Mouse (Mus musculus) left cerebral cortex, adult 18-20 months (tissue): ENCODE data around the gene Hsf5. TPM values are rescaled to one million over a fixed set of nuclear protein-coding genes. Genes with fewer than 3 reads are reported as not detected.
A peak's percentile ranks its signal among the peaks of the same experiment; 100 is the strongest.

Source experiments
- DNase-seq, 2 experiments: peaks; one replicate each; pipeline ENCODE4 v3.0.0; 2021 to 2022; ENCODE audit warnings: low spot score in 2 of 2, mixed read lengths in 1 of 2
- total RNA-seq, 2 experiments: library from RNA; stranded (reverse); gene quantifications; 2 replicates each; pipeline ENCODE4 v1.2.3; 2021

Hsf5 gene
- total RNA-seq, 2 experiments from 2014 or later, result 0.49 to 0.58 TPM

DNA sequence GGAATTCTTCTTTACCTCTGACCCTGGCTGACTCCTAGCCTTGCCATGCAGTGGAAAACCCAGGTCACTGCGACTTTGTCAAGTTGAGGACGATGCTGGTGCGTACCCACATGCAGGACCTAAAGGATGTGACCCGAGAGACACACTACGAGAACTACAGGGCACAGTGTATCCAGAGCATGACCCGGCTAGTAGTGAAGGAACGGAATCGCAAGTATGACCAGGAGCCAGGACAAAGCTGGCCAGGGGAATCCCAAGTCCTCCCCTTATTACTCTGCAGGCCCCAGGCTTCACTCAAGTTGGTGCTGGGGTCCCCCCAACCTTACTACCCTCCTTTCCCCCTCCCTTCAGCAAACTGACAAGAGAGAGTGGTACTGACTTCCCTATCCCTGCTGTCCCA, 27.4 kb upstream of the Hsf5 start:
- DNase-seq, result no peak

DNA sequence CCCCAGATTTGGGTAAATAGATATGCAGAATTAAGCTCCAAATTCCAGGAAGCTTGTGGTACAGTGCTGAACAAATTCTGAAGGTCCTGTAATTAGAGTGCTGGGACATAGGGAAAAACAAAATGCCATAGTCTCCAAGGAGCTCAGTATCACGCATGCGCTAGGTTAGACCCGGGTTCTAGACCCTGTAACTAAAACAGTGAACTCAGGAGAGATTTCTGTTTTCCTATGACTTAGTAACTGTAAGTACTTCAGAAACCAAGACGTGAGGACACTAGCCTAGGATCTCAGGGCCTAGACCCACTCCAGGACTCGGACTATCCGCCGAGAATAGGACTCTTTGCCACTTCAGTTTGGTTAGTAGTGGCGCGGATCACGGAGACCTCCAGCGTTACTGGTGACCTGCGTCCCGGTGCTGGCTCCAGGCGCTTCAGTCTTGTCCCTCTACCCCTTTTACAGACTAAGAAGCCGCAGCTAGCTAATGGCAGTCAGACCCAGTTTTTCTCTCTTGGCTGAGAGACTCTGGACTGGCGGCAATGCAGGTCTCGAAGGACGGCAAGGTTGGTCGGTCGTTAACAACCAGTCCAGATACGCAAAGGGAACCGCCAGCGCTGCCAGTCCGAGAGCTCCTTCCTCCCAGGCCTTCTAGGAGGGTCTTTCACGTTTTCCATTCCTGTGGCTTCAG, 26.0 kb upstream of the Hsf5 start:
- DNase-seq, result no peak

DNA sequence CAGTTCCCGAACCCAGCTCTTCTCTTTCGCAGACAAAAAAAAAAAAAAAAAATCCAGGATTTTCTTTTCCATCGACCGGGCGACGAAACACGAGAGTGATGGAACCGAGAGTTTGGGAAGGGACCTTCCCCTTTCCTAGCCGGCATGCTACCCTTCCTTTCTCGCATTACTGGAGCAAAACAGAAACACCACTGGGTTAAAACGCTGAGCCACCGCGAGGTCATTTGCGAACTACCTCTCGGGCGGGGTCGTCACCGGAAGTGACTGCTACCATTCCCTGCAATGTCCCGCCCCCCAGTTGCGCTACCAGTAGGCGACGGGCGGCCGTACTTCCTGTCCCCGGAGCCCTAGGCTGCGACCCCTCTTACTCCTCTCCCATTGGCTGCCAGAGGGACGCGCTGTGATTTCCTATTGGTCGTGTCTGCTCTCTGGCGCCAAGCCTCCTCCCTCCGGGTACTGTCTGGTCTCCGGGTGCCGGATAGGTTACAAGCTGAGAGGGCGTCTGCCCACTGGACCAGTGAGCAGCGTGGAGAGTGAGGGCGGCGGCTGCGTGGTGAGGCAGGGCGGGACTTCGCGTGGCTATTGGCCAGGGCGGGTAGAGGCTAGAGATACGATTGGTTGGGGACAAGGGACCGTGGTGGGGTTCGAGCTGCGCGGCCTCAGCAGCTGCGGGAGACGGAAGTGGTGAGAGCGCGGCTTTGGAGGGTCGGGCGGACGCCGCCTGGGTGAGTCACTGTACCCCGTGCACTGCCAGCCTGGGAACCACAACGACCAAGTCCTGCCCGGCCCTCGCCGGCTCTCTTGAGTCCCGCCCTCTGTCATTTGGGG, 25.2 kb upstream of the Hsf5 start, which contains the start of gene Mtmr4:
Gene Mtmr4 (plus strand): TSS at position 637 of the 828 bp plus-strand sequence.
- peak; percentile 98 to 100 for DNase-seq

DNA sequence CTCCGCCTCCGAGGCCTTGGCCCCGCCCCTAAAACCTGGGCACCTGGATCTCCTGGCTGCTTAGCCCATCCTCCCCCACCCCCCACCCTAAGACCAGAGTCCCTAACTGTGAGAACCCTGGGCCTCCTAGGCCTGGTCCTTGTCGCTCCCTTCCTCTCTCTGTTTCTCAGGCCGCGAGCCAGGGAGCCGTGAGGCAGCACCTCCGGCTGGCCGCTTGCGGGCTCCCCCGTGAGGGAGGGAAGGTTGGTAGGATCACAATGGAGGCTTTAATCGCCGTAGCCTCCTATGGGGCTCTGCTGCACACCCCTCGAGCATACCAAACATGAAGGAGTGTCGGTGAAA, 24.6 kb upstream of the Hsf5 start:
- no peak for DNase-seq

DNA sequence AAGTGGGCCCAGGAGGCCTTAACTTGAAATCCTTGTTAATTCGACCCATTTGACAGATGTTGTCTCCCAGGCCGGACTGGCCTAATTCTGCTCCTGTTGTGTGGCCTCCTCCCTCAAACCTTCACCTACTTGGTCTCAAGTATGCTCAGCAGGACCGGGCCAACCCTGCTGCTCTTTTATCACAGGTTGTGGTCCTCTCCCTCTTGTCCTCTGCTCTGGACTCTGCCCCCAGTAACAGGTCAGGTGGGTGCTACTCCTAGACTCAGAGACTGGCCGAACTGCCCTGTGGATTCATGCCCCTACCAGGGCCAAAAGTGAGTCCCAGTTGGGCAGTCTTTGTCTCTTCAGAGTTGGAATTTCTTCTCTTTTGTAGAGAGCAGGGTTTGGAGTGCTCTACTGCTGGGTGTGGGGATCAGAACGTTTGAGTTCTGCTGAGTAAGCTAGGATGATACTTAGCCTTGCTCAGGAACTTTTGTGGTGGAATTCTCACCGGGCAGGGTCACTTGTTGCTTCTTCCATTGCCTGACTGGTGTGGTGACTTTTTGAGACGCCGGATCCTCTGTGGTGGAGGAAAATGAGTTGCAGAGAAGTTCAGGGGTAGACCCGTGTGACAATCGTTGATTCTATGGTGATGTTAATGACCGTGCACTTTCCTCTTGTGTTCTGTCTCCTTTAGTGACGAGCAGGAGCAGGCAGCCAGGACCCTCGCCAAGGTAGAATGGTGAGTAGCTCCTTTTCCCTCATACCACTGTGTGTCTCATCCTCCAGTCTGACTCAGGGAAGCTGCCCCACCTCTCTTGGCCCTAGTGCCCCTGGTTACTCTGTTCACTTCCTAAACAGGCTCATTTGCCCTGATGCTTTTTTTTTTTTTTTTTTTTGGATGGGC, 24.0 kb upstream of the Hsf5 start:
- DNase-seq, result no peak

DNA sequence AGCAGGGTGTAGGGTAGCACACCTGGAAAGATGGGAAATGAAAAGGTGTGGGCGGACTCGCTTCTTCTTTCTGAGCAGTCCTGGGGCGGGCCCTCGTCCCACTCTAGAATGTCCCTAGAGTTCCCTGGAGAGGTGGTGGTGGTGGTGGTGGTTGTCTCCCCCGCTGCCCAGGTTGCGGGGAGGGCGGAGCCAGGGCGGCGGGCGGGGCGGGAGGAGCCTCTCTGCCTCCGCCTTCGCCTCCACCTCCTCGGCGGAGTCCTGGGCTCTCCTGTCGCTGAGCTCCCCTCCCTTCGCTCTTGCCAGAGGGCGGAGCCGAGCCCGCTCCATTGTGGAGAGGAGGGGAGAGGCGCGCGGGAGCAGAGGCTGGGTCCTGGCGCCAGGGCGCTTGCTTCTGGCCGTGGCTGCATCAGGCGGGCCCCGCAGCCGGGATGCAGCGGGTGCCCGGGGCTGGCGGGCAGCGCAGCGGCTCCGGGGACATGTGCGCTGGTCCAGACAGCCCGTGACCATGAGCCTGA, 21.6 kb upstream of the Hsf5 start:
- DNase-seq, result peak; percentile 80 to 89

DNA sequence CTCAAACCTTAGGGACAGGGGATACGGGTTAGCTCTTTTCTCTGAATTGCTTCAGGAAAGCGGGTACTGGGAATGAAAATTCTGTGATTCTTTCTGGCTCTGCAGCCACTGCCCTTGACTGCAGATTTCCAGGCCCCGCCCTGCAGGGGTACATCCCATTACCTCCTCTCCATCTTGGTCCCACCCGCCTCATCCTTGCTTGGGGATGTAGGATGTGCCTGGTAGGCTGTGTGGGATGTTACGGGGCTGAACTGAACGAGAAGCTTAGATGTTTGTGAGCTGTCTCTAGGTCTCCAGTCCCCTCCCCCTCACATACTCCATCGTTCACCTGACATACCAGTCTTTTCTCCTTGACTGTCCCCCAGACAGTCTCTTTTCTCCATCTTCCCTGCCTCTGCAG, 21.0 kb upstream of the Hsf5 start:
- DNase-seq, result peak in 1 of 2 experiments; percentile 51

DNA sequence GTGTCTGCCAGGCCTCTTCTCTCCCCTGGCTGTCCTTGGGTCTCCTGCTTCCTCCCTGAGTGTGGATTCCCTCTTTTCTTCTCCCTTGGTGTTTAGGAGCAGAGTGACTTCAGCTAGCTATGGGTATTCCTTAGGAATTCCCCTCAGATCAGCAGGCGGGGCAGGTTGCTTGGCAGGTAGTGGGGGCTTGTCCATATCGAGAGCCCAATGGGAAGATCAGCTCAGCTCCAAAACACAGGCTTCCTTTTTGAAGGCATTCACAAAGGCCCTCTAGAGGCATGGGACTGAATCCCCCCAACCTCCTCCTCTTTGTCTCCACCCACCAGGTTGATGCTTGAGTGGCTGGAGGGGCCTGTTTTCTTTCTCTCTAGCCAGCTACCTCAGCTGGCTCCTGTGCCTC, 20.5 kb upstream of the Hsf5 start:
- no peak for DNase-seq

DNA sequence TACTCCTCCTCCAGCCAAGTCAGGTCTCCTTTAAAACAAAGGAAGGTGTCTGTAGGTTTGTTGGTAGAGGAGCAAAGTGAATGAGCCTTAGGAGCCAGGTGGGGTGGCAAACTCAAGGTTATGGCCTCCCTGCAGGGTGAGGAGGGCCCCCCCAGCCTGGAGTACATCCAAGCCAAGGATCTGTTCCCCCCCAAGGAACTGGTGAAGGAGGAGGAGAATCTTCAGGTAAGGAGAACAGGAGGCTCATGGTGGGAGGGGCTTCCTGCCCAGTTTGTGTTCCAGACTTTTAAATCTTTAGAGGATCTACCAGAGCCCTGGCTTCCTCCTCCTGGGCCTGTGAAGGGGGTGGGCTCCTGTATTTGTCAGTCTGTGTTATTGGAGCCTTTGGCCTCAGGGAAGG, 19.9 kb upstream of the Hsf5 start:
- no peak for DNase-seq

DNA sequence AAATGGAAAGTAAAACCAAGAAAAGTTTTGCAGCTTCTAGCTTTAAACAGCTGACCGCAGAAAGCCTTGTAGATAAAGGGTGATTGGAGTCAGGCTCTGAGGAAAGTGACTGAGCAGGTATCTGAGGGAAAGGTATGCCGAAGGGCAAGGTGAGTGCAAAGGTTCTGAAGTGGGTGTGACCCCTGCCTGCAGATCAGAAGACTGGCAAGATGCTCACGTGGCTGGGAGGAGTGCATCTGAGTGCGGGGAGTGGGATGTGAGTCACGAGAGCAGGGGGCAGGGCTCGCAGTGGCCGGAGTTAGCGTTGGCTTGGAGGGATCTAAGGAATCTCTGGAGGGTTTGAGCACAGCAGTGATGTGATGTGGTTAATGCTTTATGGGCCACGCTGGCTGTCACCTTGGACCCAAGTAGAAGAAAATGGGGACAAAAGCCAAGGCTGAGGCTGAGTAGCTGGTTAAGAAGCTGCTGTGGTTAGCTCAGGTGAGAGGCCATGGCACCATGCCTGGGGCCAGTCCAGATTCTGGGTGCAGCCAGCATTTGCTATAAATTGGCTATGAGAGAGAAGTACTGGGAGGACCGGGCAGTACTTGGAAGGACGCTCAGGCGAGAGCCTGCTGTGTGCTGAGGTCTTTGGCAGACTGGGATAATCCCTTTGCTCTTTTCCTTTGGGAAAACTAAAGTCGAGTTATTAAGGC, 17.4 kb upstream of the Hsf5 start:
- no peak for DNase-seq

DNA sequence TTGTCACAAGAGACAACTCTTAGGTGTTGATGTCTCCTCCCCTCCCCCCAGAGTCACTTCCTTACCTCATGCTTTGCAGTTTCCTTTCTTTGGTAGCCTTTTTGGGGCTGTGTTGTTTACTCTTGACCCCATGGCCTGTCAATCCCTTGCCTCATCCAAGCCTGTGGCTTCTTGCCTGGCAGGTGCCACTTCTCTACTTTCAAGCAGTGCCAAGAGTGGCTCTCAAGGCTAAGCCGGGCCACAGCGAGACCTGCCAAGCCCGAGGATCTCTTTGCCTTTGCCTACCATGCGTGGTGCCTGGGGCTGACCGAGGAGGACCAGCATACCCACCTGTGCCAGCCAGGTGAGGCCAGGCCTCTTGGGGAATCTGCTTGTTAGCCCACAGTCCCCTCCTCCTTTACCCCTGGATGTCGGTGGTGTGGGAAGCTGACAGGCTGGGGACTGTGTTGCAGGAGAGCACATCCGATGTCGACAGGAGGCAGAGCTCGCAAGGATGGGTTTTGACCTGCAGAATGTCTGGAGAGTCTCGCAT, 16.6 kb upstream of the Hsf5 start:
- no peak for DNase-seq

DNA sequence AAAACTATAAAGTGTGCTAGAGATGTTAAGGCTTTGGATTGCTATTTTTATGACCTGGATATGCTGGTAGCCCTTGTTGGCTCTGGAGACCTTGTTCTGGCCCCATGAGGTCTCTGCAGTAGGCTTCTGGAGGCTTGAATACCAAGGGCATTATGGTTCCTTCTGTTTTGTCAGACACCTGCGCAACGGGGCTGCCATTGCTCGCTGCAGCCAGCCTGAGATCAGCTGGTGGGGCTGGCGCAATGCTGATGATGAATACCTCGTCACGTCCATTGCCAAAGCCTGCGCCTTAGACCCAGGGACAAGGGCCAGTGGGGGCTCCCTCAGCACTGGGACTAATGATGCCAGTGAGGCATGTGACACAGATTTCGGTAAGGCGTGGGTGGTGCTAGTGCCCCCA, 14.7 kb upstream of the Hsf5 start:
- DNase-seq, result no peak

DNA sequence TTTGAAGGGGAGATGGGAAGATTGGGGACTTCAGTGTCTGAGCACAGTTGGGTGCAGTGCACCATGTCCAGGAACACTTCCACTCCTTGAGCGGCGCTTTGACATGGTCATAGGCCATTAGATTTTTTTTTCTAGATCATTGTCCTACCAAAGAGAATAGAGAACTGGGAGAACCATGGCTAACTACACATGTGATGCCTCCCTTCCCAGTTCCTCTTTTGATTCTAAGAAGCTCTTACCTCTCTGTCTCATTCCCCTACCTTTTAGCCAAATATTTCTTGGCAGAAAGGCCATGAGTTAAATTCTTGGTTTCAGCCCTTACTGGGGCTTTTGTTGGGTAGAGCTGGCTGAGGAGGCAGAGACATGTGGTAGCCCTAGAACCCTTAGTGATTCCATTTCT, 13.4 kb upstream of the Hsf5 start:
- DNase-seq, result no peak

DNA sequence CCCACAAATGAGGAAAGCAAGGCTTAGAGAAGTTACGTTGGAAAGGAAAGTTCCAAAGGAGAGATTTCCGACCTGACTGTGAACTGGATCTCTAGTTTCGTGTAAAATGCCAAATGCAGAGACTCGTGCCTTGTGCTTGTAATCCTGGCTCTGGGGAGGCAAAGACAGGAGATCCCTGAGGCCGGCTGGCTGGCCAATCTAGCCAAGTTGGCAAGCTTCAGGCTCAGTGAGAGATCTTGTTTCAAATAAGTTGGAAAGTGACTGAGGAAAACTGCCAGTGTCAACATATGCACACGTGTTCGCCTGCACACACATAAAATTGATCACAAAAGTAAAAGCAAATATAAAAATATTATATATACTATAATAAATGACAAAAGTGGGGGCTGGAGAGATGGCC, 7.7 kb upstream of the Hsf5 start:
- DNase-seq, result no peak

DNA sequence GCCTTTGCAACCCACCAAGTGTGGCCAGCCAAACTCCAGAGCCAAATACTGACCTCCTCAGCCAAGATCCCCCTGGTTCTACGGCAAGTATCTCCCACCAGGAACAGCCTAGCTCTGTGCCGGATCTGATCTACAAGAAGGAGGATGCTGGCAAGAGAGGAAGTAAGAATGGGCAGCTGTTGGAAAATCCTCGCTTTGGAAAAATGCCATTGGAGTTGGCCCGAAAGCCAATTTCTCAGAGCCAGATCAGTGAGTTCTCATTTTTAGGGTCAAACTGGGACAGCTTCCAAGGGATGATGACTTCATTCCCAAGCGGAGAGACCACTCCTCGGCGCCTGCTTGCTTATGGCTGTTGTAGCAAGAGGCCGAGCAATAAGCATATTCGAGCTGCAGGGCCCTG, 5.4 kb upstream of the Hsf5 start:
- DNase-seq, result no peak

DNA sequence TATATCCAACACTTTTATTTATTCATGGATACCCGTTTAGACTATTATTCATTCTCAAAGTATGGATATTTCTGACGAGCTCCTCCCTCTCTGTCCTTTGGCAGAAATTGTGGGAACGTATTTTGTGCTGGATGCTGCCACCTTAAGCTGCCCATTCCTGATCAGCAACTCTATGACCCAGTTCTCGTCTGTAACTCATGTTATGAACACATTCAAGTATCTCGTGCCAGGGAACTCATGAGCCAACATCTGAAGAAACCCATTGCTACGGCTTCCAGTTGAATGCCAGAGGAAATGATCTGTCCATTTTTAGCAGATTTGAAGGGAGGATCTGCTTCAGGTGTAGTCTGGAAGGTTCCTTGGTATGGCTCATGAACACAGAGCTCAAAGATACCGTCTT, 3.0 kb upstream of the Hsf5 start:
- DNase-seq, result no peak

DNA sequence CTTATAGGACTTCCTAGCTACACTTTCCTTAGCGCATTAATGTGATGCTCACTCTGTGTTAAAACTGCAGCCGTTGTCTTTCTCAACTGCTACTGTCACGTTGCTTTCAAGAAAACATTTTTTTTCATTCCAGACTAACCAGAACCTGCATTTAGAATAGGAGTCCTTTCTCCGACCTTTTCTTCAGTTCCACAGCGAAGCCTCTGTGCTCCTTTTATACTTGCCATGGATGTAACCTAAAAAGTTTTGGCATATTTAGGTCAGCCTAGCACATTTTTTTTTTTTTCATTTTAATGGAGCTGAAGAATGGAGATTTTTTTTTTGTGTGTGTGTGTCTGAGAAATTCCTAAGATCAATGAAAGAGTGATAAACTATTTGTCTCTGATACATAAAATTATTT, 1.4 kb upstream of the Hsf5 start:
- DNase-seq, result no peak

DNA sequence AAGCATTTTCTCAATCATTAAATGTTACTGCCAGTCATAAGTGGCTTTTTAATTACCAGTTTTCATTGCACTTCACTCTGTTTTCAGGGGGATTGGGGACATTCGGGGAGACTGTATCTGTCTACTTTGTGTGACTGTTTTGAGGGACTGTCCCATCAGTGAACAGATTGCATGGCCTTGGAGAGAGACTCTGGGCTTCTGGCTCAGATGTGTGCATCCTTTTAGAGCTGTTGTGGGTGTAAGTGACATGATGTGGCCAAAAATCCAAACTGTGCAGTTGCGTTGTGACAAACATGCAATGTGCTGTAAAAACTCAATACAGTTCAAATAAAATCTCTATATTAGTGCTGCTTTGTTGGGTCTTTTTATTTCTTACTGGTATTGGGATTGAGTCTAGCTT, 1.0 kb upstream of the Hsf5 start:
- no peak for DNase-seq

DNA sequence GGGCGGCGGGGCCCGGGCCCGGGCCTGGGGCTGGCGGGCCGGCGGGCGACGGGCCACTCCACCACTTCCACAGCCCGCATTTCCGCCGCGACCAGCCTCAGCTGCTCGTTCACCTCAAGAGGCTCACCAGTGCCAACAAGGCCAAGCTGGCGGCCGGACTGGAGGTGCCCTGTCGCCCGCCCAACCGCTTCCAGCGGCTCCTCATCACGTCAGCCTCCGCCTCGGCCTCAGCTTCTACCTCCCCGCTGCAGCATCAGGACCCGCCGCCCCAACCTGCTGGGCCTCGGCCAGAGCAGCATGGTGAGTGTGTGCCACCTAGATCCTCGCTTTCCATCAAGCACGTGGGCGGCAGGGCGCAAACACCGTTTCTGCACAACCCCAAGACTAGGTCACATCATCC, 642 bp downstream of the Hsf5 start:
- DNase-seq, result no peak

DNA sequence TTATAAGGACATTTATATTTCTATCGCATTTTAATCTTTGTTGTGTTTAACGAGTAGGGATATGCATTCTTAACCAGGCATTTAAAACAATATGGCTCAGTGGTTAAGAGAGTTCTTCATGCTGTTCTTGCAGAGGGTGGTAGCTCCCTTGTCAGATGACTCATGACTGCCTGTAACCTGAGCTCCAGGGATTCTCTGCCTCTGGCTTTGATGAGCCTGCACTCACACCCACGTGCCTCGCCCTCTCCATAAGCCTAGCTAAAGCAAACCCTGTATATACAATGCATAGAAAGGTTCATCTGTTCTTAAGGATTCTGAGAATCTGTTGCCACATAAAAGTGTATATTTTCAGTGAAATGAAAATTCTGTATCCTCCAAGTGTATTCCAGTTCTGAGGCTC, 6.2 kb downstream of the Hsf5 start:
- DNase-seq, result no peak

DNA sequence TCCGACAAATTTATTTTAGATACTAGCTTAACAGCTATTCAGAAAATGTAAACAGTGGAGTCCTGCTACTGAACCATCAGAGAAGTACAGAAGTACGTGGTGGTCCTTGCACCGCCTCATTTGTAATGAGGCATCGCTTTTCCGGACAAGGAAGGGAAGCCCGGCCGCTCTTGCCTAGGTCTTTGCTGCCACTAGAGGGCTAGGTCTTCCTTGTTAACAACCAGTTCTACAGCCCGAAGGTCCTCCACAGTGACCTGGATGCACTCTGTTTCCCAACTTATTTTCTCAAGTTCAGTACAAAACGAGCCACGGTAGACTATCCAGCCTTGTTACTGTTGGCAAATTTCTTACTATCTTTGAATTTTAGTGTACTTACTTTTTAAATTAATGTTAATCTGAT, 12.9 kb downstream of the Hsf5 start:
- DNase-seq, result no peak
